Mouse (Mus musculus) heart, adult 11 months (tissue): ENCODE data around the gene Olfr25.

Experiments used
- DNase-seq: peaks from one replicate; pipeline ENCODE4 v3.0.0; 2022

The Olfr25 gene

GRCm38 (mm10) chr9:38328760-38329159 is at the start of gene Olfr25:
TSS of gene Olfr25 (plus strand) at chr9:38329060.
- DNase-seq: no peak

- DNase-seq: no peak
These were observed 38.1 kb upstream of the Olfr25 start, which contains the start of gene Olfr896-ps1 for GRCm38 (mm10) chr9:38290807-38291206. TSS of gene Olfr896-ps1 (plus strand) at chr9:38291107.

GRCm38 (mm10) chr9:38348111-38348510 is 19.3 kb downstream of the Olfr25 start, which contains the start of gene Olfr898:
TSS of gene Olfr898 (plus strand) at chr9:38348411.
- no peak for DNase-seq

GRCm38 (mm10) chr9:38366596-38366995 is 37.7 kb downstream of the Olfr25 start, which contains the start of gene Olfr250:
TSS of gene Olfr250 (plus strand) at chr9:38366896.
- no peak for DNase-seq

GRCm38 (mm10) chr9:38376786-38377185 is 47.9 kb downstream of the Olfr25 start, which contains the start of gene Olfr251:
TSS of gene Olfr251 (plus strand) at chr9:38377086.
- DNase-seq: no peak
